Mouse (Mus musculus): Measurements from ENCODE around the gene Rhobtb1. TPM values are rescaled to one million over a fixed set of nuclear protein-coding genes. Genes with fewer than 3 reads are reported as not detected.

Gene Rhobtb1
- polyA plus RNA-seq, 1 experiment from 2014 or later: 18.1 TPM

DNA sequence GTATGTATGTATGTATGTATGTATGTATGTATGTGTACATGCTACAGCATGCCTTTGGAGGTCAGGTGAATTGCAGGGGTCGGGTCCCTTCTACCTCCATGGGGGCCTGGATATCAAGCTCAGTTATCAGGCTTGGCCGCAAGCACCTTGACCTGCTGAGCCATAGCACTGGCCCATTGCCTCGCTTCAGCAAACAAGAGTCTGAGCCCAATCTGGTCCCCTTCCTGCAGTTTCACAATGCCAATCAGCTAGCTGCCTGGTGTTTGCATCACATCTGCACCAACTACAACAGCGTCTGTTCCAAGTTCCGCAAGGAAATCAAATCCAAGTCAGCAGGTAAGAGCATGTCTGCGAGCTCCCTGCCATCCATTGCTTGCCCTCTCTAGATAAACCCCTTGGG, 137.5 kb downstream of the Rhobtb1 start:
- ATAC-seq (ENCODE audit: low FRiP score, low TSS enrichment): no peak

GRCm38 (mm10) chr10:69290736-69291135, 139.5 kb downstream of the Rhobtb1 start:
- no peak for DNase-seq
- Histone ChIP-seq H3K9me3 (ENCODE audit: control insufficient read depth, low read length) (no peaks in the 10 kb centered on the region), H3K27me3 (ENCODE audit: control insufficient read depth, insufficient read depth, low read length) (no peaks in the 10 kb centered on the region), H3K27ac (replicated peaks; ENCODE audit: low read depth, low read length) (no peak overlapping the region), H3K4me2 (ENCODE audit: low read length) (no peak overlapping the region), H3K9ac (replicated peaks; ENCODE audit: low read length) (no peak overlapping the region), H3K4me3 (replicated peaks; ENCODE audit: low read depth, low read length) (no peak overlapping the region), H3K4me1 (ENCODE audit: control insufficient read depth, insufficient read depth, low read length) (no peaks in the 10 kb centered on the region), H3K36me3 (ENCODE audit: control insufficient read depth, insufficient read depth, low read length) (peaks cover 11% of the 10 kb centered on the region)
- 98% methylated on average over 8 of the region's 8 CpGs for WGBS
- ATAC-seq (ENCODE audit: low FRiP score, low TSS enrichment): no peak

More for the DNA sequence above, 137.5 kb downstream of the Rhobtb1 start:
- Histone ChIP-seq H3K4me2 (ENCODE audit: low read length) (no peak overlapping the region), H3K4me1 (ENCODE audit: control insufficient read depth, insufficient read depth, low read length) (no peaks in the 10 kb centered on the region), H3K27ac (replicated peaks; ENCODE audit: low read depth, low read length) (no peak overlapping the region), H3K36me3 (ENCODE audit: control insufficient read depth, insufficient read depth, low read length) (peaks cover 23% of the 10 kb centered on the region), H3K4me3 (replicated peaks; ENCODE audit: low read depth, low read length) (no peak overlapping the region), H3K9me3 (ENCODE audit: control insufficient read depth, low read length) (no peaks in the 10 kb centered on the region), H3K9ac (replicated peaks; ENCODE audit: low read length) (no peak overlapping the region), H3K27me3 (ENCODE audit: control insufficient read depth, insufficient read depth, low read length) (no peaks in the 10 kb centered on the region)
- 93% methylated on average over 6 of the region's 6 CpGs for WGBS
- no peak for DNase-seq

- no peak overlapping the region for H3K9ac ChIP-seq (replicated peaks; ENCODE audit: low read length)
- H3K9me3 ChIP-seq (ENCODE audit: control insufficient read depth, low read length): no peaks in the 10 kb centered on the region
- no peak for ATAC-seq (ENCODE audit: low FRiP score, low TSS enrichment)
Observed at GRCm38 (mm10) chr10:69295919-69296318, 144.7 kb downstream of the Rhobtb1 start.

DNA sequence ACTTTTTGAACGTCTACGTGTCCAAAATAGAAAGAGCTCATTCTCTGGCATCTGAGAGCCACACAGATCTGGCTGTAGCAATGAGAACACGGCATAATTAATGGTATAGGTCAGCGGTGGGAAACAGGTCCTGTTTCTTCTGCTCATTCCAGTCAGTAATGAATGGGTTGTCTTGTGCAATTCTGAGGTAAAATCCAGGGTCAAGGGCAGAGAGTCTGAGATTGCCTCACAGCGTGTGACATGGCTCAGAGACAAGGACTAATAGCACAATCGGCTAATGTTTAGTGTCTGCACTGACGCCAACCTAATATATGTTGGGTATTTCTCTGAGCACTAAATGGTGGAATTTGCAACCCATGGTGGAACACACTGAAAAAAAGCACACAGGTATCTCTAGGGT, 148.8 kb downstream of the Rhobtb1 start:
- no peak for ATAC-seq (ENCODE audit: low FRiP score, low TSS enrichment)
- 91% methylated on average over 7 of the region's 7 CpGs for WGBS
- H3K4me1 ChIP-seq (ENCODE audit: control insufficient read depth, insufficient read depth, low read length): no peaks in the 10 kb centered on the region
- H3K9ac ChIP-seq (replicated peaks; ENCODE audit: low read length): no peak overlapping the region
- H3K27ac ChIP-seq (replicated peaks; ENCODE audit: low read depth, low read length): no peak overlapping the region
- H3K9me3 ChIP-seq (ENCODE audit: control insufficient read depth, low read length): no peaks in the 10 kb centered on the region
- no peak overlapping the region for H3K4me2 ChIP-seq (ENCODE audit: low read length)
- DNase-seq: no peak
- no peaks in the 10 kb centered on the region for H3K36me3 ChIP-seq (ENCODE audit: control insufficient read depth, insufficient read depth, low read length)
- H3K4me3 ChIP-seq (replicated peaks; ENCODE audit: low read depth, low read length): no peak overlapping the region
- H3K27me3 ChIP-seq (ENCODE audit: control insufficient read depth, insufficient read depth, low read length): no peaks in the 10 kb centered on the region

More at GRCm38 (mm10) chr10:69295919-69296318, 144.7 kb downstream of the Rhobtb1 start:
- Histone ChIP-seq H3K4me1 (ENCODE audit: control insufficient read depth, insufficient read depth, low read length) (no peaks in the 10 kb centered on the region), H3K4me3 (replicated peaks; ENCODE audit: low read depth, low read length) (no peak overlapping the region), H3K36me3 (ENCODE audit: control insufficient read depth, insufficient read depth, low read length) (no peaks in the 10 kb centered on the region), H3K27me3 (ENCODE audit: control insufficient read depth, insufficient read depth, low read length) (no peaks in the 10 kb centered on the region), H3K4me2 (ENCODE audit: low read length) (no peak overlapping the region), H3K27ac (replicated peaks; ENCODE audit: low read depth, low read length) (no peak overlapping the region)
- WGBS: 84% methylated on average over 9 of the region's 9 CpGs
- DNase-seq: no peak

- 89% methylated on average over 3 of the region's 3 CpGs for WGBS
- no peaks in the 10 kb centered on the region for H3K27me3 ChIP-seq (ENCODE audit: control insufficient read depth, insufficient read depth, low read length)
- no peaks in the 10 kb centered on the region for H3K9me3 ChIP-seq (ENCODE audit: control insufficient read depth, low read length)
- H3K4me3 ChIP-seq (replicated peaks; ENCODE audit: low read depth, low read length): no peak overlapping the region
- H3K4me2 ChIP-seq (ENCODE audit: low read length): no peak overlapping the region
- H3K27ac ChIP-seq (replicated peaks; ENCODE audit: low read depth, low read length): no peak overlapping the region
- no peaks in the 10 kb centered on the region for H3K36me3 ChIP-seq (ENCODE audit: control insufficient read depth, insufficient read depth, low read length)
- no peak overlapping the region for H3K9ac ChIP-seq (replicated peaks; ENCODE audit: low read length)
- no peak for ATAC-seq (ENCODE audit: low FRiP score, low TSS enrichment)
- DNase-seq: no peak
- H3K4me1 ChIP-seq (ENCODE audit: control insufficient read depth, insufficient read depth, low read length): no peaks in the 10 kb centered on the region
Observed at GRCm38 (mm10) chr10:69302667-69303066, 151.4 kb downstream of the Rhobtb1 start.

DNA sequence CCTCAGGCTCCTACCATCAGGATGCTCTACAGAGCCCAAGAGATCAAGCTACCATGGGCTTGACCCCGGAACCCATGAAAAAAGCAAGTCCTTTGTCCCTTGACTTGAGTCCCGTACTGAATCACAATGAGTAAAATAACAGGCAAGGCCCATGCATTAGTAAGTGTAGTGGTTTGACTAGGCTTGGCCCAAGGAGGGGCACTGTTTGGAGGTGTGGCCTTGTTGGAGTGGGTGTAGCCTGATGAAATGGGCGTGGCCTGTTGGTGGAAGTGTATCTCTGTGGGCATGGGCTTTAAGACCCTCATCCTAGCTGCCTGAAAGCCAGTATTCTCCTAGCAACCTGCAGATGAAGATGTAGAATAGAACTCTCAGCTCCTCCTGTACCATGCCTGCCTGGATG, 153.6 kb downstream of the Rhobtb1 start:
- H3K27me3 ChIP-seq (ENCODE audit: control insufficient read depth, insufficient read depth, low read length): no peaks in the 10 kb centered on the region
- ATAC-seq (ENCODE audit: low FRiP score, low TSS enrichment): no peak
- no peaks in the 10 kb centered on the region for H3K9me3 ChIP-seq (ENCODE audit: control insufficient read depth, low read length)
- H3K4me1 ChIP-seq (ENCODE audit: control insufficient read depth, insufficient read depth, low read length): no peaks in the 10 kb centered on the region
- no peak overlapping the region for H3K27ac ChIP-seq (replicated peaks; ENCODE audit: low read depth, low read length)
- no peak overlapping the region for H3K4me2 ChIP-seq (ENCODE audit: low read length)
- no peak overlapping the region for H3K9ac ChIP-seq (replicated peaks; ENCODE audit: low read length)
- 81% methylated on average over 3 of the region's 3 CpGs for WGBS
- DNase-seq: no peak
- H3K36me3 ChIP-seq (ENCODE audit: control insufficient read depth, insufficient read depth, low read length): no peaks in the 10 kb centered on the region
- H3K4me3 ChIP-seq (replicated peaks; ENCODE audit: low read depth, low read length): no peak overlapping the region

- Histone ChIP-seq H3K27ac (replicated peaks; ENCODE audit: low read depth, low read length) (no peak overlapping the region), H3K9me3 (ENCODE audit: control insufficient read depth, low read length) (no peaks in the 10 kb centered on the region), H3K4me3 (replicated peaks; ENCODE audit: low read depth, low read length) (no peak overlapping the region), H3K4me1 (ENCODE audit: control insufficient read depth, insufficient read depth, low read length) (no peaks in the 10 kb centered on the region), H3K4me2 (ENCODE audit: low read length) (no peak overlapping the region), H3K9ac (replicated peaks; ENCODE audit: low read length) (no peak overlapping the region), H3K27me3 (ENCODE audit: control insufficient read depth, insufficient read depth, low read length) (no peaks in the 10 kb centered on the region), H3K36me3 (ENCODE audit: control insufficient read depth, insufficient read depth, low read length) (no peaks in the 10 kb centered on the region)
- DNase-seq (no peak), ATAC-seq (ENCODE audit: low FRiP score, low TSS enrichment) (no peak)
- WGBS: 86% methylated on average over 7 of the region's 7 CpGs
Observed at GRCm38 (mm10) chr10:69305600-69305999, 154.4 kb downstream of the Rhobtb1 start.

DNA sequence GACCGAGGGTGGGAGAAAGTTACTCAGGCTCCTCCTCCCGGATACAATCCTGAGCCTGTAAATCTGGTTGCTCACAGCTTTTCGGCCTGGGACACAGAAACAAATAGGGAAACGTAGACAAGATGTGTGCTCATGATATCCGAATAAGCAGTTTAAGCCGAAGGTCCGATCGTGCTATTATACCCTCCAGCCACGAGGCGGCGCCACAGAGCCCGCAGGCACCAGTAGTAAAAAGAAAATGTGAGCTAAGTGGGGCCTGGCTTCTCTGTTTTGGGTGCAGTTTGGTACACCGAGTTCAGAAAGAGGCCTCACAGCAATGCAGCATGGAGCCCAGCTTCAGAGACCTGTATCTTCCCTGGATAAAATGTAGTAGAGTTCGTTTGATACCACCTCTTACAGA, 155.0 kb downstream of the Rhobtb1 start:
- WGBS: 66% methylated on average over 14 of the region's 14 CpGs

DNA sequence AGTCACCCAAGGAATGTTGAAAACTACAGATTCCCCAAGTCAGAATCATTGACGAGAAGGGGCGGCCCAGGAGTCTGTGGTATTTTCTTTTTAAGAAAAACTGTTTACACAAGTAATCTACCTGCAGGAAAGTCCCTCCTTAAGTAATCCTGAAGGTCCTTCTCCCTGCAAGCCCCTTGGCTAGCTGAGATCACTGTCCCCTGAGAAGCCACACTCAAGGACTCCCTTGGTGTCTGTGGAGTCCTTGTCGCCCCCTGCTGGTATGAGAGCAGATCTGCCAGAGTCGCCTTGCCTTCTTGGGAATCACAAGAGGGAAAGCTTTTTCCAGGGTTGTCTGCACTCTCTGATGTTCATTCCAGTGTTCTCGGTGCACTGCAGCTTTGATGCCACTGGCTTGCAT, 155.8 kb downstream of the Rhobtb1 start:
- H3K27me3 ChIP-seq (ENCODE audit: control insufficient read depth, insufficient read depth, low read length): no peaks in the 10 kb centered on the region
- no peak for ATAC-seq (ENCODE audit: low FRiP score, low TSS enrichment)
- H3K36me3 ChIP-seq (ENCODE audit: control insufficient read depth, insufficient read depth, low read length): no peaks in the 10 kb centered on the region
- WGBS: 45% methylated on average over 5 of the region's 5 CpGs
- H3K9ac ChIP-seq (replicated peaks; ENCODE audit: low read length): no peak overlapping the region
- H3K4me1 ChIP-seq (ENCODE audit: control insufficient read depth, insufficient read depth, low read length): no peaks in the 10 kb centered on the region
- no peaks in the 10 kb centered on the region for H3K9me3 ChIP-seq (ENCODE audit: control insufficient read depth, low read length)
- H3K4me2 ChIP-seq (ENCODE audit: low read length): no peak overlapping the region
- H3K27ac ChIP-seq (replicated peaks; ENCODE audit: low read depth, low read length): no peak overlapping the region
- no peak overlapping the region for H3K4me3 ChIP-seq (replicated peaks; ENCODE audit: low read depth, low read length)
- peak; percentile 87 for DNase-seq

More for the DNA sequence above, 155.0 kb downstream of the Rhobtb1 start:
- H3K9ac ChIP-seq (replicated peaks; ENCODE audit: low read length): no peak overlapping the region
- no peak overlapping the region for H3K4me2 ChIP-seq (ENCODE audit: low read length)
- no peaks in the 10 kb centered on the region for H3K9me3 ChIP-seq (ENCODE audit: control insufficient read depth, low read length)
- no peak overlapping the region for H3K27ac ChIP-seq (replicated peaks; ENCODE audit: low read depth, low read length)
- no peaks in the 10 kb centered on the region for H3K27me3 ChIP-seq (ENCODE audit: control insufficient read depth, insufficient read depth, low read length)
- no peaks in the 10 kb centered on the region for H3K36me3 ChIP-seq (ENCODE audit: control insufficient read depth, insufficient read depth, low read length)
- no peak for DNase-seq
- H3K4me1 ChIP-seq (ENCODE audit: control insufficient read depth, insufficient read depth, low read length): no peaks in the 10 kb centered on the region
- no peak overlapping the region for H3K4me3 ChIP-seq (replicated peaks; ENCODE audit: low read depth, low read length)
- no peak for ATAC-seq (ENCODE audit: low FRiP score, low TSS enrichment)

All from midbrain, embryonic 14.5 days (tissue).